Mouse (Mus musculus) ZHBTc4 (cell line): ENCODE data around the gene Serinc4.

Experiments used
- DNase-seq: peaks from one replicate; pipeline ENCODE4 v3.0.0-alpha.2; 2011; ENCODE audit warnings: low read depth, low spot score

Serinc4 gene

DNA sequence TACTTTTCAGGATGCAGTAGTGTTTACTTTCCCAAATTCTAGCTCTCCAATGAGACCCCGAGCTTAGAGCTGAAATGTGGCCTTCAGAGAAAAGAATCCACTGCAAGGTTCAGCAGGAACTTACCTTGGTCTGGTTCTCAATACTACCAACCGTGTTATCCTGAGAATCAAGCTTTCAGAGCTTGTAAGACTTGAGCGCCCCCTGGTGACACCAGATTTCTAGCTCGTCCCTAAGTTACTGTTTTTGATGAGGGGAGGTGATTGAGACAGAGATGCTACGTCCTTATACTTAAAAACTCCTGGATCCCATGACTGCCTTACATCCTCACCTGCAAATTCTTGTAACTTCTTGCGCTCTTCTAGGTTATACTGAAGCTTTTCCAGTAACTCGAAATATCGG is 60.0 kb downstream of the Serinc4 start:
- peak; percentile 85 for DNase-seq
